Mouse (Mus musculus) hindbrain, embryonic 13.5 days (tissue): ENCODE results near the gene Sorcs1. TPM values are rescaled to one million over a fixed set of nuclear protein-coding genes. Genes with fewer than 3 reads are reported as not detected.

Experiments used
- ATAC-seq: fragments of 200-750 bp; cut with Nextera tagmentation; 2 replicates; pipeline ENCODE4 v1.8.0; 2017; ENCODE audit warnings: moderate TSS enrichment; ENCODE audit not compliant: low FRiP score
- H3K27ac ChIP-seq: fragments of 300-500 bp; sonication (generic); 2 replicates; pipeline ENCODE4 v1.5.1; 2015; ENCODE audit warnings: inconsistent platforms, mild to moderate bottlenecking, moderate library complexity
- H3K27me3 ChIP-seq: fragments of 300-500 bp; sonication (generic); 2 replicates; pipeline ENCODE4 v1.6.1; 2015; ENCODE audit warnings: mild to moderate bottlenecking, inconsistent platforms
- H3K36me3 ChIP-seq: fragments of 300-500 bp; sonication (generic); 2 replicates; pipeline ENCODE4 v1.6.1; 2015; ENCODE audit warnings: mild to moderate bottlenecking, inconsistent platforms
- H3K4me1 ChIP-seq: fragments of 300-500 bp; sonication (generic); replicated peaks from 2 replicates; pipeline ENCODE4 v1.6.1; 2015; ENCODE audit warnings: inconsistent platforms
- H3K4me2 ChIP-seq: fragments of 300-500 bp; sonication (generic); 2 replicates; pipeline ENCODE4 v1.6.1; 2015; ENCODE audit warnings: inconsistent platforms, mild to moderate bottlenecking, moderate library complexity
- H3K4me3 ChIP-seq: fragments of 300-500 bp; sonication (generic); 2 replicates; pipeline ENCODE4 v1.5.1; 2015; ENCODE audit warnings: mild to moderate bottlenecking, inconsistent platforms
- H3K9ac ChIP-seq: fragments of 300-500 bp; sonication (generic); 2 replicates; pipeline ENCODE4 v1.6.1; 2015; ENCODE audit warnings: mild to moderate bottlenecking, inconsistent platforms
- H3K9me3 ChIP-seq: fragments of 300-500 bp; sonication (generic); 2 replicates; pipeline ENCODE4 v1.6.1; 2016; ENCODE audit warnings: inconsistent platforms
- WGBS: fragments of 180-500 bp; shearing (Covaris S2); methylation state at CpG from one replicate; pipeline ENCODE4 v1.1.7; 2015; 5-methylcytosine and 5-hydroxymethylcytosine counted together
- polyA plus RNA-seq: library from polyadenylated mRNA; unstranded; fragments of >200 nt; fragmentation: Nextera tagmentation; extraction: Ambion mirVana; gene quantifications from 2 replicates; pipeline ENCODE4 v1.2.1, GENCODE M21; 2015

Sorcs1 gene
- polyA plus RNA-seq, 1 experiment from 2014 or later: 11.6 TPM

DNA sequence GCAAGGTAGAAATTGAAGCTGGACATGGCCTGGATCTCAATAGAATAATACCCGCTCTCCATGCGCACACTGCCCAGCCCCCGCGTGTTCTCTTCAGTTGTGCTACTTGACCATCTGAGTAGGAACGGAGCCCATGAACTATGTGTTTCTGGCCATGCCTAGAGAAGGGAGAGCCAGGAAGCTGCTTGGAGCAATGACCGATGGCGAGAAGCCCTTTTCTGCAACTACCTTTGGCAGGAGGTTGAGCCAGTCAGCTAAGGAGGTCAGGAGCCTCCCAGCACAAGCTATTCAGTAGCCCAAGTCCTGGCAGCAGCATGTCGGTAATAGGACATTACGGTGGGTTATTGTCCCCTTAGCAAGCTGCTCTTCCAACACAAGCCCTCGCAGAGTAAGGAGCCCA lies 352.8 kb downstream of the Sorcs1 start:
- Histone ChIP-seq H3K27ac (no peak overlapping the region), H3K4me2 (no peak overlapping the region), H3K4me1 (no peaks in the 10 kb centered on the region), H3K9me3 (no peaks in the 10 kb centered on the region), H3K4me3 (no peak overlapping the region), H3K36me3 (no peaks in the 10 kb centered on the region), H3K9ac (no peak overlapping the region), H3K27me3 (no peaks in the 10 kb centered on the region)
- ATAC-seq: no peak
- 94% methylated on average over 10 of the region's 10 CpGs for WGBS

DNA sequence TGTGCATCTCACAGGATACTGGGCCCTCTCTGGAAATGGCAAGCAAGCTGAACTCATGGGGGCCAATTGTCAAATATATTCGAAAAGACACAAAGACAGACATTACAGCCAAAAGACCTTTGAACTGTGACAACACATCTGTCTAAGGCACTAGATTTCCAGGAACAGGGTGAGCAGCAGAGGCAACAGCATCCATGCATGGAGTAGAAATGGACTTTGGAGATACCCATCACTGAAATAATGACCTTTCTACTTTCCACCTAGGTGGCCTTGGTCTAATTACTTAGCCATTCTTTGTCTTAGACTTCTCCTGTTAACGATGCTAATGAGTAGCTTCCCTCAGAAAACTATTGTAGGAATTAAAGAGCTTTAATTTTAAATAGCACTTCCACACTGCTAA lies 371.4 kb downstream of the Sorcs1 start:
- Histone ChIP-seq H3K4me2 (no peak overlapping the region), H3K4me3 (no peak overlapping the region), H3K27me3 (no peaks in the 10 kb centered on the region), H3K36me3 (no peaks in the 10 kb centered on the region), H3K27ac (no peak overlapping the region), H3K4me1 (no peaks in the 10 kb centered on the region), H3K9me3 (no peaks in the 10 kb centered on the region), H3K9ac (no peak overlapping the region)
- 78% methylated on average over 2 of the region's 2 CpGs for WGBS
- no peak for ATAC-seq

DNA sequence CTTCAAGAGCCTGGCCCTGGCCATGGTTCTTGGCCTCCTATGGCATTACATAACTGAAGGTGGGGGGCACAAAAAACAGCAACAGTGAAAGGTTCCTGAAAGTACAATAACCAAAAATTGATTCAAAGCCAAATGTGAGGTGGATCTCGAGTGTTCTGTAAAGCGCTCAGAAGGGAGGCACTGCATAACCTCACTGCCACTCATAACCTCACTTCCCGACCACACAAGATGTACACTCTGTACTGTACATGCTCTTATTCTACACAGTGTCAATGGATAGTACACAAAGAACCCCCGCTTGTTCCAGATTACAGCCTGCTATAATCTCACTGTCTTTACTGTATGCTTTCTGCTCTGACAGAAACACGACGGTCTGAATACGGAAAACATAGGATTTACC lies 384.2 kb downstream of the Sorcs1 start:
- no peak overlapping the region for H3K4me3 ChIP-seq
- no peak for ATAC-seq
- H3K9ac ChIP-seq: no peak overlapping the region
- H3K36me3 ChIP-seq: no peaks in the 10 kb centered on the region
- H3K27ac ChIP-seq: no peak overlapping the region
- peaks cover 6% of the 10 kb centered on the region; the same call in 1 of the 2 replicates for H3K4me1 ChIP-seq
- no peaks in the 10 kb centered on the region for H3K9me3 ChIP-seq
- H3K4me2 ChIP-seq: no peak overlapping the region
- H3K27me3 ChIP-seq: no peaks in the 10 kb centered on the region
- 87% methylated on average over 7 of the region's 7 CpGs for WGBS

DNA sequence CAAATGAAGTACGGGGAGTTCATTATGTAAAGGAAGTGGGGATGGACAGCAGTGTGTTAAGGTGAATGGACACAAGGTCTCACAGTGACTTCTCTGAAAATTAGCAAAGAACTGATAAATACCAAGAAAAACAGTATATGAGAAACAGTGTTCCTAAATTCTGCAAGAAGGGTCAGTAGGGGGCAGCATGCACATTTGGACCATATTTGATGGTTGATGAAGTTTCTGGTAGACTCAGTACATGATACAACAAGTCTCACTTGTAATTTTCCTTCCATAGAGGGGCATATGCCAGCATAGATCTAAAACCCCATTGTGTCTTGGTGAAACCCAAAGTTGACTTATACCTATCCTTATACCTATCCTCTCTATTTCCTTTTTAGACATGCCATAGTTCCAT lies 414.0 kb downstream of the Sorcs1 start:
- H3K4me2 ChIP-seq: no peak overlapping the region
- no peak overlapping the region for H3K4me3 ChIP-seq
- H3K27ac ChIP-seq: no peak overlapping the region
- H3K9me3 ChIP-seq: no peaks in the 10 kb centered on the region
- 83% methylated on average over 1 of the region's 1 CpGs for whole genome bisulfite sequencing
- peaks cover 6% of the 10 kb centered on the region; the same call in 1 of the 2 replicates for H3K4me1 ChIP-seq
- no peaks in the 10 kb centered on the region for H3K27me3 ChIP-seq
- no peak overlapping the region for H3K9ac ChIP-seq
- ATAC-seq: no peak
- no peaks in the 10 kb centered on the region for H3K36me3 ChIP-seq

DNA sequence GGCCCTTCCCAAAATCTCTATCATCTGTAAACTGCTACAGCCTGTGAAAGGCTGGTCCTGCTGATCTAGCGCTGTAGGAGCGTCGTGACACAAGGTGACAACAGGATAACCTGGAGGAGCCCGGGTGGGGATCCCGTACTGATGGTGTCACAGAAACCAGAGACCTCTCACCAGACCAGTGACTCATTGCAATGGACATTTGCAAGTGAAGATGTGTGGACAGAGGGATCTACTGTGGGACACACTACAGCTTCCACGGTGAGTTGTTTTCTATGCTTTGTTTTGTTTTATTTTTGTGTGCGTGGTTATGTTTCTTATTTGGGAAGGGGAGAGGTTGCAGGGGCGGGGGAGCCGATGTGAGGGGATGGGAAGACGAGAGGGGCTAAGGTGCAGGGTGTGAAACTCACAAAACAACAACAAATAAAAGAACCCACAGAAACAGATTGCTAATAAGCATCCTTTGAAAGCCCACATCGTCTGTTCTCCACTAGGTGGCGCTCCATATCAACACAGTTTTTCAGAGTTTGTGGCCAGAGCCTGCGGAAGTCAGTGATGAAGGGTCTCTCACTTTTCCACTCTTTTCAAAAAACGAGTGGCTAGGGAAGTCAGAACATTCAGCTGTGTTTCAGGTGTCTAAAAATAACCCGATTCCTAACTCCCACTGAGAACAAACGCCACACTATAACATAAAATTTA lies 419.6 kb downstream of the Sorcs1 start:
- Histone ChIP-seq H3K4me1 (no peaks in the 10 kb centered on the region), H3K9ac (no peak overlapping the region), H3K27ac (no peak overlapping the region), H3K36me3 (no peaks in the 10 kb centered on the region), H3K4me3 (no peak overlapping the region), H3K4me2 (no peak overlapping the region), H3K9me3 (no peaks in the 10 kb centered on the region), H3K27me3 (no peaks in the 10 kb centered on the region)
- peak; percentile 24; the same call in 1 of the 2 replicates for ATAC-seq
- WGBS: 40% methylated on average over 16 of the region's 16 CpGs

DNA sequence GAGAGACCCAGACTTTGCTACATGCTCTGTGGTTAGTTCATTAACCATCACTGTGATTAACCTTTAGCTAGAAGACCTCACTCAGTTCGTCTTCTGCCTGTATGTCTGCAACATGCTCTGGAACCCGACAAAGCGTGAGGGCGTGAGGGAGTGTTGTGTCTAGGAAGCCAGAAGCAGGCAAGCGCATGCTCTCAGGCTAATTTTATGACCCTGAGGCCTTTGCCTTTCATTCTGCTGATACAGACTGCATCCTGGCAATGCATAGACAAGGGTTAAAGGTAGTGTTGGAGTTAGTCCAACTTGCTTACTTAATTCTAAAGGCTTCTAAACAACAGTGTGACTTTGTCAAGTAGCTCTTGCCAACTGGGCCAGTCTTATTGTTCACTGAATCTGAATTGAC lies 458.0 kb downstream of the Sorcs1 start:
- WGBS: 71% methylated on average over 5 of the region's 5 CpGs
- H3K4me3 ChIP-seq: no peak overlapping the region
- no peaks in the 10 kb centered on the region for H3K9me3 ChIP-seq
- H3K36me3 ChIP-seq: no peaks in the 10 kb centered on the region
- H3K27me3 ChIP-seq: no peaks in the 10 kb centered on the region
- no peak for ATAC-seq
- no peak overlapping the region for H3K27ac ChIP-seq
- no peak overlapping the region for H3K4me2 ChIP-seq
- no peak overlapping the region for H3K9ac ChIP-seq
- peaks cover 2% of the 10 kb centered on the region; the same call in 1 of the 2 replicates for H3K4me1 ChIP-seq

DNA sequence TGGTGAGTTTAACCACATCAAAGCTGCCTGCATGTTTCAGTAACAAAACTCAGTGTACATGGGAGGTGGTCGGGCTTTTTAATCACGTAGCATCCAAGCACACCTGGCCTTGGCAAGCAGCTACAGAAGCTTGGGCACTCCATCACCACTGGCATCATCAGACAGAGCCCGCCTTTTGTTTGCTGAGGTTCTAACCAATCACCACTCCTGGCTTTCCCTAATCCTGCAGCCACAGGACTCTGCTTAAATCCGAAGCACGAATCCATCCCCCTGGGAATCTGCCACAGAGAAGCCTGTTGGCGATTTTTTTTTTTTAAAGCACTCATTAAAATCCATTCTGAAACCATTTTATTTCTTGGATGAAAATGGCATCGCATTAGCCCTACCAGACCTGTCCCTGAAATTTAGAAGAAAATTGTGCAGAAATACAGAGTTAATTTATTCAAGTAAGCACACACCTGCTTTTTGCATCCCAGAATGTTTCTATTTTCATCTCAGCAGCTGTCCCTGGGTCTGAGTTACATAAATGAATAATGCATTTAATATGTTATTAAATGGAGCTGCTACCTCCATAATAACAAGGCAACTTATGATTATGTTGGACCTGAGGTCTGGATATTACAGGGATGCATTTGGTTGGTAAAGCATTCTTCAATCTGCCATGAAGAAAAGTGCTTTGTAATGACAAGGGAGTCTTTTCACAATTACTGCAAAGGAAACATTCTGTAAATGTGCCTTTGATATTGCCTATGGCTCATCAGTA lies 463.8 kb downstream of the Sorcs1 start:
- peaks cover 16% of the 10 kb centered on the region for H3K4me1 ChIP-seq
- H3K9ac ChIP-seq: no peak overlapping the region
- H3K9me3 ChIP-seq: no peaks in the 10 kb centered on the region
- ATAC-seq: peak; percentile 65
- peak overlapping the region; percentile 80 for H3K27ac ChIP-seq
- H3K4me3 ChIP-seq: no peak overlapping the region
- WGBS: 22% methylated on average over 7 of the region's 7 CpGs
- H3K36me3 ChIP-seq: no peaks in the 10 kb centered on the region
- H3K27me3 ChIP-seq: no peaks in the 10 kb centered on the region
- H3K4me2 ChIP-seq: peak overlapping the region; percentile 19

DNA sequence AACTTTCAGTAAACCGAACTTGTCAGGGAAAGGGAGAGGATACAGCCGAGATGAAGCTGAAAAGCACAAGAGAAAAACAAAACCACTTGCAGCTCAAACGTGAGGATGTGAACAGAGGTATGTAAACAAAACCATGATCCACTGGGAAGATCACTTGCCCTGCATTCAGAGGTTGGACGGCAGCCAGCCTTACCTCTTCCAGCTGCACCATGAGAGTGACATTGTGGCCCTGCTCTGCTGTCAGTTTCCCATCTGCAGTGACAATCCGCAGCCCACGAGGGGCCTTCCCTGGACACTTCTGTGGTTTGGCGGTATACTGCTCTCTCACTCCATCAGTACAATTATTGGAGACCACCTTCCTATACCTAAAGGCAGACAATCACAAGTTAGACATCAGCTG lies 468.0 kb downstream of the Sorcs1 start:
- no peaks in the 10 kb centered on the region for H3K27me3 ChIP-seq
- no peak overlapping the region for H3K9ac ChIP-seq
- H3K4me2 ChIP-seq: no peak overlapping the region
- WGBS: 57% methylated on average over 7 of the region's 7 CpGs
- H3K9me3 ChIP-seq: no peaks in the 10 kb centered on the region
- H3K36me3 ChIP-seq: no peaks in the 10 kb centered on the region
- no peak overlapping the region for H3K4me3 ChIP-seq
- H3K4me1 ChIP-seq: peaks cover 16% of the 10 kb centered on the region
- ATAC-seq: no peak
- H3K27ac ChIP-seq: peak overlapping the region; percentile 23; the same call in 1 of the 2 replicates

DNA sequence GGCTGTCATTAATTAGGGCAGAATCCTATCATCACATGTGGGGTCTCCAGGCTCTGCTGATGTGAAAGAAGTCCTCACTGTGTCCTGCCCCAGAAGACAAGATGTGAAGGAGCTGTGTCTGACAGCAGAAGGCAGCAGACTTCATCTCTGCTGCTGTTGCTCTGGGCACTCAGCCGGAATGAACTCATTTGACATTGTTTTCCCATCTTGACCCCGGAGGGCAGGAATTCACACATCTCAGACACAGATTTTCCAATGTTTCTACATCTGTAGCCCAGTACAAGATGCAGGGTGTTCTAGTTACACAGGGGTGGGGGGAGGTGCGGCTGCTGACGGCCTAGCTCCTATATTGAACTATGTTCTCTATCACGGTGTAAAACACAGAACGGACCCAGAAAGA lies 474.1 kb downstream of the Sorcs1 start:
- H3K27me3 ChIP-seq: no peaks in the 10 kb centered on the region
- H3K4me1 ChIP-seq: no peaks in the 10 kb centered on the region
- H3K4me2 ChIP-seq: no peak overlapping the region
- no peaks in the 10 kb centered on the region for H3K36me3 ChIP-seq
- no peak for ATAC-seq
- H3K9me3 ChIP-seq: no peaks in the 10 kb centered on the region
- no peak overlapping the region for H3K27ac ChIP-seq
- no peak overlapping the region for H3K9ac ChIP-seq
- 58% methylated on average over 6 of the region's 6 CpGs for WGBS
- H3K4me3 ChIP-seq: no peak overlapping the region

DNA sequence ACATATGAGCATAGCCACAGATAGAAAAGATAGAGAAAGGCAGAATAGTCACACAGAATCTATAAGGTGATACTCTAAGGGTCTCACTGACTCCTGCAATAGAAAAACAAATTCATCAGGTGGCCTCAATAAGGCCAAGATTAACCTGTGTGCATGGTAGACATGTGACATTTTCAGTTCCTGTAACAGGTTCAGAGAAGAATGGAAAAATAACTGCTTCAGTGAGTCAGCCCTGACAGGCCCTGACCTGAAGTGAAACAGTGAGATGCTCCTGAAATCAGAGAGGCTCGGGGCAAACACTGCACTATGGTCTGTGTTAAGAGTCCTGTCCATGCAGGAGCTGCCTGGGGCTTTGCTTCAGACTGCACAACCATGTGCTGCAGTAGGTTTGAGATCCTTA lies 481.9 kb downstream of the Sorcs1 start:
- Histone ChIP-seq H3K36me3 (no peaks in the 10 kb centered on the region), H3K27me3 (no peaks in the 10 kb centered on the region), H3K9ac (no peak overlapping the region), H3K4me3 (no peak overlapping the region), H3K4me2 (no peak overlapping the region), H3K4me1 (no peaks in the 10 kb centered on the region), H3K9me3 (no peaks in the 10 kb centered on the region), H3K27ac (no peak overlapping the region)
- 79% methylated on average over 1 of the region's 1 CpGs for WGBS
- ATAC-seq: no peak

DNA sequence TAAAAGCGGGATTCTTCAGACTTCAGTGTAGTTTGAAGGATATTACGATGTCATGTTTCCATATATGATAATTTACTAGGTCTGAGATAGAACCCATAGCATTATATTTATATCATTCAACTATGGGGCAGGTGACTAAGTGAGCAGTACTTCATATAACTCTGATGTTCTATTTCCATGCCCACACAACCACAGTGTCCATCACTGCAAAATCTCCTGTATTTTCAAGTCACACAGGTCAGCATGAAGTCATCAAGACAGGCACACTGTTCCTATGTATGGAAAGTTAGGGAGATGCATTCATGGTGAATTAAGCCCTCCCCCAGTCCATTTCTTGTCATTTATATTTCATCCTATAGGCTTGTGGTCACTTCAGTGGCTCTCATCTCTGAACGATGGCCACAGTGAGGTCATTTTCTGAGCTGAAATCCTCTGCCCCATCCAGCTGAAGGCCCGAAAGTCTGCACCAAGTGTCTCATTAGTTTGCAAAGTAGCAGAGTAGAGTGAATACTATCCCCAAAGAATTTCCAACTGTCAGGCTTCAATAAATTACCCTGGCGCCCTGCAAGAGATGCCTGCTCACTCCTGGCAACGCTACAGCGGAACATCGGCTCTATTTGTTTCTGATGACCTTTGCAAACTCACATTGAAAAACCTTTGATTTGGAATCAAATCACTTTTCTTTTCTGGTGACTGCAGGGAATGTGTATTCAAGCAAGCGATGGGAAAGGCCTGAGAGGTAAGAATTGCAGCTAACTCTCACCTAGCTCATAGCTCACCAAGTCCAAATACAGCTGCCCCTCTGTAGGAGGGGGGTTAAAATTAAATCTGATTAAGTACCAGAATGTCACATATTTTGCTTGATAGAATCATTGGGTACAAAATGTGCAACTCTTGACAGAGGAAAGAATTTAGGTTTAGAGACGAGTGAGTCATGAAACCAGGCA lies 492.4 kb downstream of the Sorcs1 start:
- Histone ChIP-seq H3K9me3 (no peaks in the 10 kb centered on the region), H3K4me2 (no peak overlapping the region), H3K27ac (no peak overlapping the region), H3K4me3 (no peak overlapping the region), H3K4me1 (peaks cover 11% of the 10 kb centered on the region), H3K36me3 (no peaks in the 10 kb centered on the region), H3K27me3 (0 out of 2 replicates have a peak, but pooled peaks cover 4% of the 10 kb centered on the region), H3K9ac (no peak overlapping the region)
- 28% methylated on average over 10 of the region's 10 CpGs for WGBS
- ATAC-seq: peak; percentile 63; the same call in 1 of the 2 replicates
